Mouse (Mus musculus) hindbrain, postnatal 0 days (tissue): Measurements from ENCODE around the gene Cd180. TPM values are rescaled to one million over a fixed set of nuclear protein-coding genes. Genes with fewer than 3 reads are reported as not detected.

Experiments used
- ATAC-seq: fragments of 200-750 bp; cut with Nextera tagmentation; 2 replicates; pipeline ENCODE4 v1.8.0; 2017; ENCODE audit warnings: mild to moderate bottlenecking, moderate TSS enrichment, moderate library complexity
- DNase-seq: peaks from one replicate; pipeline ENCODE4 v3.0.0-alpha.2; 2015; ENCODE audit warnings: low spot score
- H3K27ac ChIP-seq: fragments of 300-500 bp; sonication (generic); 2 replicates; pipeline ENCODE4 v1.5.1; 2014; ENCODE audit warnings: mild to moderate bottlenecking
- H3K27me3 ChIP-seq: fragments of 300-500 bp; sonication (generic); 2 replicates; pipeline ENCODE4 v1.6.1; 2014; ENCODE audit warnings: low read length, mixed read lengths; ENCODE audit not compliant: insufficient read depth
- H3K36me3 ChIP-seq: fragments of 300-500 bp; sonication (generic); 2 replicates; pipeline ENCODE4 v1.6.1; 2014; ENCODE audit warnings: low read length, mixed read lengths; ENCODE audit not compliant: insufficient read depth
- H3K4me1 ChIP-seq: fragments of 300-500 bp; sonication (generic); 2 replicates; pipeline ENCODE4 v1.6.1; 2014; ENCODE audit warnings: antibody characterized with exemption, low read length, mixed read lengths; ENCODE audit not compliant: insufficient read depth
- H3K4me2 ChIP-seq: fragments of 300-500 bp; sonication (generic); 2 replicates; pipeline ENCODE4 v1.6.1; 2014; ENCODE audit warnings: low read depth, mild to moderate bottlenecking, low read length, moderate library complexity, mixed read lengths
- H3K4me3 ChIP-seq: fragments of 300-500 bp; sonication (generic); 2 replicates; pipeline ENCODE4 v1.5.1; 2014; ENCODE audit warnings: low read length
- H3K9ac ChIP-seq: fragments of 300-500 bp; sonication (generic); replicated peaks from 2 replicates; pipeline ENCODE4 v1.6.1; 2014; ENCODE audit warnings: mild to moderate bottlenecking, low read length, moderate library complexity, mixed read lengths
- H3K9me3 ChIP-seq: fragments of 300-500 bp; sonication (generic); 2 replicates; pipeline ENCODE4 v1.6.1; 2016; ENCODE audit warnings: low read length, mixed read lengths
- CTCF ChIP-seq: IDR thresholded peaks from 2 replicates; pipeline ENCODE4 v1.5.1; 2016; ENCODE audit warnings: antibody characterized with exemption, control low read depth, low read depth
- WGBS: fragments of 180-500 bp; shearing (Covaris S2); extraction: QIAGEN DNeasy Blood & Tissue Kit; methylation state at CpG from one replicate; pipeline ENCODE4 v1.1.7; 2014; 5-methylcytosine and 5-hydroxymethylcytosine counted together
- polyA plus RNA-seq: library from polyadenylated mRNA; unstranded; fragments of >200 nt; fragmentation: Nextera tagmentation; extraction: Ambion mirVana; gene quantifications from 2 replicates; pipeline ENCODE4 v1.2.1, GENCODE M21; 2015
- total RNA-seq: library from RNA; depleted of rRNA; stranded (reverse); fragments of >200 nt; gene quantifications from 2 replicates; pipeline ENCODE4 v1.2.3, GENCODE M21; 2014

Gene Cd180
- total and polyA plus RNA-seq, 2 experiments from 2014 or later: 0.68 to 1.1 TPM

DNA sequence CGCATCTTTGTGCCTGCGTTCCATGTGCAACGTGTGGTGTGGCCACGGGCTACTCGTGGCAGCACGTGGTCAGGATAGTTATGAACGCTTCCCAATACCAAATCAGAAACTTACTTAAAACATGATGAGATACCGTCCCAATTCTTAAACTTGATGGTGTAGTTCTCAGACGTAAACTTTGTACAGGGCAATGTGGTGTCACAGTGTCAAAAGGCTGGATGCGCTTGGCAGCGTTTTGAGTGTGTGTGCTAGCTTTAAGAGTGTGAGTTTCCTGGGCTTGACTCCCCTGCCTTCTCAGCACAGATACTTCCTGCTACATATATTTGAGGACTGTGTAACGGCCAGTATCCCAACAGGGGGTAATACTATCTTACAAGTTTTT is 27.1 kb upstream of the Cd180 start:
- no peak overlapping the region for H3K27ac ChIP-seq
- no peak for TF ChIP-seq CTCF
- H3K9me3 ChIP-seq: no peaks in the 10 kb centered on the region
- DNase-seq (no peak), ATAC-seq (no peak)
- no peaks in the 10 kb centered on the region for H3K36me3 ChIP-seq
- no peaks in the 10 kb centered on the region for H3K27me3 ChIP-seq
- WGBS: 89% methylated on average over 12 of the region's 12 CpGs
- H3K9ac ChIP-seq: no peak overlapping the region
- no peaks in the 10 kb centered on the region for H3K4me1 ChIP-seq
- H3K4me3 ChIP-seq: no peak overlapping the region
- no peak overlapping the region for H3K4me2 ChIP-seq

DNA sequence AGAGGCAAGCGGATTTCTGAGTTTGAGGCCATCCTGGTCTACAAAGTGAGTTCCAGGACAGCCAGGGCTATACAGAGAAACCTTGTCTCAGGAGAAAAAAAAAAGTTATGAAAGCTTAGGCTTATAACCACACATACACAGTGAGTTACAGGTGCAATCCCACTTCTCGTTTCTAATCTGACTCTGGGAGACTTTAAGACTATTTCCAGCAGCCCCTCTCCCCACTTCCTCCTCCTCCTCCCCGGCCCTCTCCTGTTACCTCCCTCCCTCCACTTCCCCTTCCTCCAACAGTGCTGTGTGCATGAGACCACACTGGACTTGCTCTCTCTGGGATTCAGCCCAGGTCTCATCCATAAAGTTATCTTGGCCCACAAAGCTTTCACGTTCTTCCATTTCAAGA is 26.6 kb upstream of the Cd180 start:
- ATAC-seq: no peak
- DNase-seq: no peak
- no peak overlapping the region for H3K4me3 ChIP-seq
- H3K27ac ChIP-seq: no peak overlapping the region
- no peaks in the 10 kb centered on the region for H3K36me3 ChIP-seq
- H3K27me3 ChIP-seq: no peaks in the 10 kb centered on the region
- 85% methylated on average over 4 of the region's 4 CpGs for WGBS
- H3K9me3 ChIP-seq: no peaks in the 10 kb centered on the region
- no peak for TF ChIP-seq CTCF
- H3K4me2 ChIP-seq: no peak overlapping the region
- H3K4me1 ChIP-seq: no peaks in the 10 kb centered on the region
- H3K9ac ChIP-seq: no peak overlapping the region

DNA sequence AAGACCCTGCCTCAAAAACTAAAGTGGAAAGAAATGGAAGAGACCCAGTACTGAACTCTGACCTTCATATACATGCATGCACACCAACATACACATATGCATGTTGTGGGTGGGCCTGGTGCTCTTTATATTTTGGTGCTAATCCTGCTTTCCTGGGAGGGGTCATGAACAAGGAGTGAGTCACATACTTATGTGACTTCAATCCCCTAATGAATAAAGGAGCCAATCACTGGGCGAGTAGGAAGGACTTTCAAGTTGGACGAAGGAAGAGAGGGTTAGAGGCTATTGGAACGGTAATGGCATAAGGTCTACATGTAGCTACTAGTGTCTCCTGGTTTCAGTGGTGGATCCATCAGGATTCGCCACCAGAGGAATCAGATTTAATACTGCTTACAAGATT is 26.0 kb upstream of the Cd180 start:
- no peak overlapping the region for H3K9ac ChIP-seq
- H3K4me2 ChIP-seq: no peak overlapping the region
- no peaks in the 10 kb centered on the region for H3K4me1 ChIP-seq
- no peak for ATAC-seq
- TF ChIP-seq CTCF: no peak
- H3K9me3 ChIP-seq: no peaks in the 10 kb centered on the region
- H3K4me3 ChIP-seq: no peak overlapping the region
- 94% methylated on average over 4 of the region's 4 CpGs for WGBS
- no peaks in the 10 kb centered on the region for H3K27me3 ChIP-seq
- H3K36me3 ChIP-seq: no peaks in the 10 kb centered on the region
- no peak overlapping the region for H3K27ac ChIP-seq
- DNase-seq: no peak

- Histone ChIP-seq H3K4me2 (no peak overlapping the region), H3K4me1 (no peaks in the 10 kb centered on the region), H3K4me3 (no peak overlapping the region), H3K9me3 (no peaks in the 10 kb centered on the region), H3K9ac (no peak overlapping the region), H3K36me3 (no peaks in the 10 kb centered on the region), H3K27ac (no peak overlapping the region), H3K27me3 (no peaks in the 10 kb centered on the region)
- no peak for TF ChIP-seq CTCF
- ATAC-seq (no peak), DNase-seq (no peak)
- WGBS: 82% methylated on average over 9 of the region's 9 CpGs
Measured at GRCm38 (mm10) chr13:102667842-102668241, 25.5 kb upstream of the Cd180 start.

GRCm38 (mm10) chr13:102668933-102669332 is 24.4 kb upstream of the Cd180 start:
- Histone ChIP-seq H3K9ac (no peak overlapping the region), H3K36me3 (no peaks in the 10 kb centered on the region), H3K9me3 (no peaks in the 10 kb centered on the region), H3K27me3 (no peaks in the 10 kb centered on the region), H3K4me3 (no peak overlapping the region), H3K4me2 (no peak overlapping the region), H3K4me1 (no peaks in the 10 kb centered on the region), H3K27ac (no peak overlapping the region)
- no peak for DNase-seq
- WGBS: 71% methylated on average over 6 of the region's 6 CpGs
- no peak for ATAC-seq
- no peak for TF ChIP-seq CTCF

DNA sequence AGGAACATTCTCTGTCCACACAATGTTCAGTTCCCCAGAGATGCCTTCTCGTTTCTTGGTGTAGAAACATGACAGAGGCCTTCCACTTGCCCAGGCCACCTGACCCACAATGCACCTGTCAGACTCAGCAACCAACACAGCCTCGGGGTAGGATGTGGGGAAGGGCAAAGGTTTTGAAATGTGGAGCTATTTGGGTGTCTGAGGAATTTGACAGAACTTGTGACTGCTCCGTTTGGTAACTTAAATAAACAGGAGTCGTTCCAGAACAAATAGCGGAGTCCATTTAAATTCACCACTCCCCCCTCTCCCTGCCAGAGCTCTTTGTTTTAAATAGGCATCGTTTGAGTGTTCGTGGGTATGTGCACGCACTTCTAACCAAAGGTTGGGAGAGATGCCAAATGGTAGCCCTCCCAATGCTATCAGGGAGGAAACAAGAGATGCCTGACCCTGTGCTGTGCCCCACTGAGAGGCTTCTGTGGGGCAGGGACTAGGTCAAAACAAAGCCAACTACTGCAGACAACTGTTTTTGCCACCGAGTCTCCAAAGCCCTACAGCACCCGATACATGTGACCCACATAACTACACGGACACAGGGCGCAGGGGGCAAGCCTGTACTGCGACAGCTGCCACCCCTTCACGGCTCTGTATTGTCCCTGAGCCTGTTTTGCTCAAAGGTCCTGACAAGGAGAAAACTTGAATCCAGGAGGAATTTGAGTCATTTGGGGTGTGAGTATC is 23.7 kb upstream of the Cd180 start:
- no peak for ATAC-seq
- no peaks in the 10 kb centered on the region for H3K27me3 ChIP-seq
- no peak overlapping the region for H3K4me3 ChIP-seq
- no peak overlapping the region for H3K27ac ChIP-seq
- H3K4me1 ChIP-seq: no peaks in the 10 kb centered on the region
- DNase-seq: no peak
- no peak overlapping the region for H3K4me2 ChIP-seq
- no peak overlapping the region for H3K9ac ChIP-seq
- 47% methylated on average over 14 of the region's 14 CpGs for WGBS
- H3K9me3 ChIP-seq: no peaks in the 10 kb centered on the region
- H3K36me3 ChIP-seq: no peaks in the 10 kb centered on the region
- TF ChIP-seq CTCF: no peak

DNA sequence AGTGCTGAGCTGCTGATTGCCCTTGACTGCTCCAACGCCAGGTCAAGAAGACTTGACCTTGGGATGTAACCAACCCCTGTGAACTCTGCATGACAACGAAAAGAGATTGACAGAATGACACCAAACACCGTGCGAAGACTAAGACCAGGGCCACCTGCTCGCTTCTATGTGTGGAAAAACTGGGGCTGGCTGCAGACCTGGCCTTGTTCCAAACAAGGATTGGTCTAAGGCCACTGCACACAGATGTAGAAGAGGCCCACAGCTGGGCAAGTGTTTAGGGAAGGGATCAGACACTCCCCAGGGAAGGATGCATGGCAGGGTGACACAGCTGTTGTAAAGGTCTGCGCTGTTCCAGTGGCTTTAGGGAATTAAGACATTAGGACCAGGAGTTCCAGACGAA is 22.9 kb upstream of the Cd180 start:
- no peak for TF ChIP-seq CTCF
- no peak overlapping the region for H3K27ac ChIP-seq
- no peak overlapping the region for H3K9ac ChIP-seq
- no peak overlapping the region for H3K4me2 ChIP-seq
- no peaks in the 10 kb centered on the region for H3K27me3 ChIP-seq
- no peak overlapping the region for H3K4me3 ChIP-seq
- no peaks in the 10 kb centered on the region for H3K9me3 ChIP-seq
- H3K4me1 ChIP-seq: no peaks in the 10 kb centered on the region
- 76% methylated on average over 7 of the region's 7 CpGs for WGBS
- ATAC-seq (no peak), DNase-seq (no peak)
- H3K36me3 ChIP-seq: no peaks in the 10 kb centered on the region
